Mouse (Mus musculus) bone marrow macrophage, adult 2 months (primary cell): ENCODE measurements around the gene Gata1. TPM values are rescaled to one million over a fixed set of nuclear protein-coding genes. Genes with fewer than 3 reads are reported as not detected.

Experiments used
- H3K27ac ChIP-seq: 2 replicates; pipeline ENCODE4 v1.5.1; 2012; ENCODE audit warnings: low read depth, low read length; ENCODE audit not compliant: insufficient read depth
- H3K4me1 ChIP-seq: 2 replicates; pipeline ENCODE4 v1.6.1; 2012; ENCODE audit warnings: low read length; ENCODE audit not compliant: control insufficient read depth, insufficient read depth
- H3K4me3 ChIP-seq: 2 replicates; pipeline ENCODE4 v1.5.1; 2012; ENCODE audit warnings: mild to moderate bottlenecking, low read length, moderate library complexity; ENCODE audit not compliant: insufficient read depth
- CTCF ChIP-seq: IDR thresholded peaks from 2 replicates; pipeline ENCODE4 v1.5.1; 2012; ENCODE audit warnings: low read depth, mild to moderate bottlenecking, low read length, moderate library complexity
- POLR2A ChIP-seq: IDR thresholded peaks from 2 replicates; pipeline ENCODE4 v1.6.1; 2012; ENCODE audit warnings: mild to moderate bottlenecking, low read depth, low read length, borderline replicate concordance
- polyA plus RNA-seq: library from polyadenylated mRNA; stranded (reverse); fragments of >200 nt; gene quantifications from 2 replicates; pipeline ENCODE4 v1.2.4, GENCODE M21; 2012; ENCODE audit not compliant: missing spikeins, insufficient read depth, insufficient read length

Gata1 gene
- polyA plus RNA-seq, 1 experiment = not detected

DNA sequence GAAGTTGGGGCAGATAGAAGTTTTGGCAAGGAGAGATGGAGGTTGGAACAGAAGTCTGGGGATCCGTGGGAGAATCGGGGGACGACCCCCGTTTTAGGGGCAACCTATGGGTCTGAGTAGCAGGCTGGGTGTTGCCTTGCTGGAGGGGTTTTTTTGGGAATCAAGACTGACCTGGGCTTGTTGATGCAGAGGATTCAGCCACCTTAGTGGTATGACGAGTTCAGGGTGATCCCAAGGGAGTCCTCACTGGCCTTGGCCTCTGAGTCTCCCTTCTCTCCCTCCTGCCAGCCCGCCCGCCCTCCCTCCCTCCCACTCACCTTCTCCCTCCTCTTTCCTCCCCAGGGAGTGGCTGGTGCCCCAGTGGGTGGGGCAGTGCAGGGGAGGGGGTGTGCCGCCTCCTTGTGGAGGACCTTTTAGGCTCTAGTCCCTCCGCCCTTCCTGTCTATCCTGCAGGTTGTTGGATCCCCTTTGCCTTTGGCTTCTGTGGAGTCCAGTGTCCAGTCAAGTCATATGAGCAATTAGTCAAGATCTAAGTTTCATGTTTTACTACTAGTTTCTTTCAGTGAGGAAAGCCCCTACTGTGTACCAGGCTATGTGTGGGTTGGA lies 10.2 kb downstream of the Gata1 start:
- H3K4me1 ChIP-seq = peaks cover 4% of the 10 kb centered on the region
- TF ChIP-seq CTCF = no peak
- TF ChIP-seq POLR2A = no peak

GRCm38 (mm10) chrX:7966161-7966560 lies 11.7 kb downstream of the Gata1 start:
- Histone ChIP-seq H3K4me1 (peaks cover 4% of the 10 kb centered on the region), H3K4me3 (no peak overlapping the region), H3K27ac (no peak overlapping the region)
- TF ChIP-seq CTCF = no peak
- TF ChIP-seq POLR2A = no peak

More for the DNA sequence above, 10.2 kb downstream of the Gata1 start:
- no peak overlapping the region for H3K27ac ChIP-seq
- H3K4me3 ChIP-seq = no peak overlapping the region

GRCm38 (mm10) chrX:7963829-7964626 lies 13.8 kb downstream of the Gata1 start:
- no peak overlapping the region for H3K27ac ChIP-seq

DNA sequence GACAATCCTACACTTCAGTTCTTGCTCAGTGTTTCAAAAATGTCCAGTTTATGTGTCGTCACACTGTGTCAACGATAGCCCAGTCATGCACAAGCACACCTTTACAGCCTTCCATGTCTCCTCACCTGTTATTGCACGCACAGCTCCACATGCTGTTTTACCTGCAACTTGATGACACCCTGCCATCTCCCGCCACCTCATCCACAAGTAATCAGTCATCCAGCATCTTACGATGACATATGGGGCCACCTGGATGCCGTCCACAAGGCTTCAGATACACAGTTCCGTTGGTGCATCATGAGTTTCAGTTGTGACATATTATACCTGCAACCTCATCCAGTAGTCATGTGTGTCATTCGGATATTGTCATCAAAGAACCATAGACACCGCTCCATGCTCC lies 19.0 kb downstream of the Gata1 start:
- H3K4me1 ChIP-seq = peaks cover under 1% of the 10 kb centered on the region
- TF ChIP-seq CTCF (no peak), POLR2A (no peak)
- no peak overlapping the region for H3K27ac ChIP-seq
- H3K4me3 ChIP-seq = no peak overlapping the region

More at GRCm38 (mm10) chrX:7963829-7964626, 13.8 kb downstream of the Gata1 start:
- no peak overlapping the region for H3K4me3 ChIP-seq
- TF ChIP-seq CTCF = no peak
- no peak for TF ChIP-seq POLR2A
- H3K4me1 ChIP-seq = peaks cover 4% of the 10 kb centered on the region

- no peak overlapping the region for H3K27ac ChIP-seq
- no peak for TF ChIP-seq CTCF
- TF ChIP-seq POLR2A = no peak
- H3K4me1 ChIP-seq = peaks cover 4% of the 10 kb centered on the region
- no peak overlapping the region for H3K4me3 ChIP-seq
These were observed 27.8 kb downstream of the Gata1 start for GRCm38 (mm10) chrX:7950091-7950490.

- H3K4me1 ChIP-seq = peaks cover 4% of the 10 kb centered on the region
- peak overlapping the region; percentile 32; the same call in 1 of the 2 replicates for H3K27ac ChIP-seq
- no peak for TF ChIP-seq POLR2A
- TF ChIP-seq CTCF = no peak
- H3K4me3 ChIP-seq = peak overlapping the region; percentile 61
These were observed 29.9 kb downstream of the Gata1 start for GRCm38 (mm10) chrX:7947900-7948492.

- peak within 1 kb of the TSS; percentile 32; the same call in 1 of the 2 replicates for H3K27ac ChIP-seq
- no peak for TF ChIP-seq CTCF
- no peak for TF ChIP-seq POLR2A
- peak within 1 kb of the TSS; percentile 61 for H3K4me3 ChIP-seq
These were observed 30.6 kb downstream of the Gata1 start, which contains the start of gene Hdac6 for GRCm38 (mm10) chrX:7947108-7947899. TSS of gene Hdac6 (minus strand) at chrX:7947889.

GRCm38 (mm10) chrX:7945618-7946017 lies 32.3 kb downstream of the Gata1 start:
- Histone ChIP-seq H3K4me1 (peaks cover 4% of the 10 kb centered on the region), H3K4me3 (no peak overlapping the region), H3K27ac (no peak overlapping the region)
- TF ChIP-seq POLR2A (no peak), CTCF (no peak)

More at GRCm38 (mm10) chrX:7947108-7947899, 30.6 kb downstream of the Gata1 start, which contains the start of gene Hdac6:
- peaks cover 4% of the 10 kb centered on the region for H3K4me1 ChIP-seq

DNA sequence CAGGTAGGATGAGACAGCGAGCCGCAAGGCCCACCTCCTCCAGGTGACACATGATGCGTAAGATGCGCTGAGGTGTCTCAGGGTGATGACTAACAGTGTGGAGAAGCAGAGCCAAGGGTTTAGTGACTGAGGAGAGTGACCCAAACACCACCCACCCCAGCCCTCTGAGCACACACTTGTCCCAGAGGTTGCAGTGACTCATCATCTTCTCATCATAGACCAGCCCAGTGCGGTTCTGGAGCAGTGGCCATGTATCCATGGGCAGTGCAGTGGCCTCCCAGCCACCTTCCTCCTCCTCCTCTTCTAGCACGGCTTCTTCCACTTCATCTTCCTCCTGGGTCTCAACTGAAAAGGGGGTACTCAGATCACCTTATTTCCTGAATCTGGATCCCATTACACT lies 40.2 kb downstream of the Gata1 start:
- no peaks in the 10 kb centered on the region for H3K4me1 ChIP-seq
- no peak overlapping the region for H3K27ac ChIP-seq
- H3K4me3 ChIP-seq = no peak overlapping the region
- TF ChIP-seq CTCF = no peak
- TF ChIP-seq POLR2A = no peak
